Mouse (Mus musculus) mesoderm, embryonic 11.5 days (tissue): Measurements from ENCODE around the gene Smpdl3a.
A peak's percentile ranks its signal among the peaks of the same experiment; 100 is the strongest.

ENCODE experiments used
- DNase-seq: peaks from one replicate; pipeline ENCODE4 v3.0.0-alpha.2; 2012; ENCODE audit warnings: low read depth, low spot score

Smpdl3a gene

GRCm38 (mm10) chr10:57819209-57819608 lies 25.1 kb downstream of the Smpdl3a start:
- DNase-seq, result no peak

- DNase-seq, result peak; percentile 81
These were observed 28.3 kb downstream of the Smpdl3a start for GRCm38 (mm10) chr10:57822473-57822872.

GRCm38 (mm10) chr10:57828649-57829048 lies 34.5 kb downstream of the Smpdl3a start:
- peak; percentile 66 for DNase-seq

DNA sequence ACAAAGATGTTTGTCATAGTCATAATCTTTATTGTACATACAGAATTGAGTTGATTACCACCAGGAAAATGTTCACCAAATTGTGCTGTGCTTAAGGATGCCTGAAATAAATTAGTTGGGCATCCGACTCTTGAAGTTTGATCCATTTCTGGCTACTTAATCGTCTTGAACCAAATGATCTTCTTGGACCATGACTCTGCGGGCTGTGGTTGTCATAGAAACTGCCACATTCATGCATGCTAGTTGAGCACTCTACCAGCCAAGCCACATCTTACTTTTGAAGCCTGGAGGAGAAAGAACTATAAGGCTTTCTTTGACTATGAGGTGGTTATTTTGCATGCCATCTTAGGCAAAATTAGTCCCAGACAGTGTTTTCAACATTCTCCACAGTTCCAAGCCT lies 35.5 kb downstream of the Smpdl3a start:
- DNase-seq, result no peak

- DNase-seq, result no peak
These were observed 41.0 kb downstream of the Smpdl3a start for GRCm38 (mm10) chr10:57835094-57835493.

- DNase-seq, result no peak
These were observed 41.8 kb downstream of the Smpdl3a start for GRCm38 (mm10) chr10:57835982-57836381.

DNA sequence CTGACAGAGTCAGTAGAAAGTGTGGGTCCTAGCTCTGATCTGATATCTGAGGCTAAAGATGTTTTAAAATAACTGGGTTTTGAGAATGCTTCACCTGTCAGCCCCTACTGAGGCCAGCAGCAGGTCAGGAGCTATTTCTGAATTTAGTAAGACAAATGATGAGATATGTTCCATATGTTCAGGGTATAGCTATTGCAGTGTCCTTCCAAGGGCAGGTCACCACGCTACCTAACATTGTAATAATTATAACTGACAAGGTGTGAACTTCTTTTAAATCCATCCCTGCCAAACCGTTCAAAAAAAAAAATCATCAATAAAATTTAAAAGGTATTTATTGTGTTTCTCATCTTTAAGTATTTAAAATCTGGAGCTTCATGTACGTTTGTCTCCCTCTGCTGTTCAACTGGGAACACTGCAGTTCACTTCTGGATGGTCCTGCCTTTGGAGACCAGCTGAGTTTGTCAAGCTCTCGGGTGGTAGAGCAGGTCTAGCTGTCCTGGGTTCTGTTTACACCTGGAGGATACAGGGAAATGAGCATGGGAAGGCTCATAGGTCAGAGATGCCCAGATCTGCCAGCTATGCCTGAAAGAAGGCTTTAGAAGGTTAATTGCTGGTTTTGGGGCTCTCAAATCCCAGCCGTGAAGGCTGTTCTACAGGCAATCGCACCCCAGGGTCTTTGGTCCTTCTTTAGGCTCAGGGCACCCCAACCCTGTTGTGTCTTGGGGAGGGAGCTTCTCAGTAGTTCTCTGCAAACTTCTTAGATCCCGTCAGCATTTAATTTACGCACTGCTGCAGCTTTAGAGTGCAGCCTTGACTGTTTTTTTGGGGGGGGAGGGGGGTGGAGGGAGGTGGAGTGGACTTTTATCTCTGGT lies 47.7 kb downstream of the Smpdl3a start:
- DNase-seq, result peak; percentile 71

GRCm38 (mm10) chr10:57847916-57848682 lies 54.0 kb downstream of the Smpdl3a start:
- peak; percentile 73 for DNase-seq
